Comparison of ENCODE assay signal across 20 mouse cellular contexts in the genomic region with DNA sequence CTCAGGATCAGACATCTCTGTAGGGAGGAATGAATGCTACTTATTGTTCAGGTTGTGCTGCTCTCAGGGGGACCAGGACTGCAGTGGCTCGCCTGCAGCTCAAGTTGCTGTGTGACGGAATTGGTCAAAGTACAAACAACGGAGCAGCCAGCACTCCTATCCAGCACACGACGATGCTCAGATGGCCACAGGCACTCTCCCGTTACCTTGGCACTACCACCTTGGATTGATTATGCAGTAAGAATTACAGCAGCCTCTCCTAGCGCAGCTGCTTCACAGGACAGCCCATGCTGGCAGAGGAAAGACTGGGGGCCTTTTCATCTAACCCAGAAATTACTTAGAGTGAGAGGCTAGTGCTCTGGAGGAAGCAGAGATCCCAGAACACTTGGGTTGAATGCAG.
"Had no signal": no experiment of that assay in that cellular context is flagged by ENCODE, and none has a peak within 500 bp of the region (broad histone marks: within the 10 kb centered on the region; RNA-seq: fewer than 3 reads in every experiment).

No protein-coding gene starts in this region.

- H3K9ac ChIP-seq: liver, embryonic 13.5 days; liver, postnatal 0 days; lung, embryonic 15.5 days; midbrain, embryonic 12.5 days; neural tube, embryonic 15.5 days had no signal

- H3K9me3 ChIP-seq: liver, embryonic 13.5 days; lung, embryonic 15.5 days; megakaryocyte, embryonic 14.5 days; midbrain, embryonic 12.5 days; neural tube, embryonic 15.5 days had no signal

- DNase-seq: kidney, adult 8-10 months; kidney, postnatal 36 days; left cerebral cortex, postnatal 4 days; liver; liver, embryonic 13.5 days; liver, postnatal 0 days; lung, postnatal 14 days; right cerebral cortex, adult 18-20 months; right cerebral cortex, postnatal 25 days; thymus, adult 18-20 months; thymus, postnatal 25 days had no signal

- H3K4me2 ChIP-seq: liver, embryonic 13.5 days; lung, embryonic 15.5 days; midbrain, embryonic 12.5 days; neural tube, embryonic 15.5 days had no signal

- H3K36me3 ChIP-seq: liver, embryonic 13.5 days; lung, embryonic 15.5 days; midbrain, embryonic 12.5 days; neural tube, embryonic 15.5 days had no signal

- H3K4me1 ChIP-seq: liver, embryonic 13.5 days; lung, embryonic 15.5 days; megakaryocyte, embryonic 14.5 days; midbrain, embryonic 12.5 days; neural tube, embryonic 15.5 days had no signal

- H3K4me3 ChIP-seq: layer of hippocampus, adult 2 months; liver, embryonic 13.5 days; lung, embryonic 15.5 days; megakaryocyte, embryonic 14.5 days; midbrain, embryonic 12.5 days; myocyte; neural tube, embryonic 15.5 days had no signal

- ATAC-seq: liver, postnatal 0 days had no signal

- H3K27ac ChIP-seq: kidney, postnatal 0 days; layer of hippocampus, adult 2 months; liver, embryonic 13.5 days; lung, embryonic 15.5 days; macrophage; midbrain, embryonic 12.5 days; neural tube, embryonic 15.5 days; stomach, postnatal 0 days had no signal

- H3K27me3 ChIP-seq: liver, embryonic 13.5 days; lung, embryonic 15.5 days; midbrain, embryonic 12.5 days; neural tube, embryonic 15.5 days had no signal
